Mouse (Mus musculus) thymus, adult 2 months (tissue): ENCODE measurements at regions not wholly inside any gene's neighbourhood (a gene's known extent, or its start where the extent isn't known, plus 50 kb on each side); places are given as distances from the start of the nearest gene placed in this dataset.

ENCODE experiments used
- CTCF ChIP-seq: fragments of 200-500 bp; IDR thresholded peaks from 2 replicates; pipeline ENCODE4 v1.5.1; 2012; ENCODE audit warnings: mild to moderate bottlenecking, control low read depth, low read length, moderate library complexity, borderline replicate concordance; ENCODE audit not compliant: control insufficient read depth, poor library complexity, insufficient read depth; ENCODE audit errors: extremely low read depth
- POLR2A ChIP-seq: fragments of 200-500 bp; IDR thresholded peaks from 2 replicates; pipeline ENCODE4 v1.6.1; 2012; ENCODE audit warnings: mild to moderate bottlenecking, low read length, control low read depth, moderate library complexity; ENCODE audit not compliant: control insufficient read depth, poor library complexity, insufficient read depth; ENCODE audit errors: extremely low read depth

DNA sequence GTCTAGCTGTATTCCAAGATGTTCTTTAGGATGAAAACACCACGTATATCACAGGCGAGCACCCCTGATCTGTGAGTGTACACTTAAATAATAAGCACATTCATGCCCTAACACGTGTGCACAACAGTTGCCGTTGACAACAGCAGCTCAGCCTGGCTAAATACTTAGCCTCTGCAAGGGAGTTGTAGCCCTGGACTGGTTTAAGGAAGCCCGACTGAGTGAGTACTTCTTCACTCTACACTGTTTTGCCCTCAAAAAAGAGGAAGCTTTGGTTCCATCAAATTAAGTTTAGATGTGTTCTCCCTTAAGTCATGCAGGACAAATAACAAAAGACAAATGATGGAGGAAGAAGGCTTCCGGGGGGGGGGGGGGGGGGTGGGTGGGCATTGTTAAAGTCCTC is 208.0 kb upstream of the Rhobtb1 start:
- no peak for TF ChIP-seq POLR2A
- no peak for TF ChIP-seq CTCF
